Mouse (Mus musculus) heart, embryonic 11.5 days (tissue): ENCODE data around the gene Cox15. TPM values are rescaled to one million over a fixed set of nuclear protein-coding genes. Genes with fewer than 3 reads are reported as not detected.

Experiments
- ATAC-seq: fragments of 200-750 bp; cut with Nextera tagmentation; replicated peaks from 2 replicates; pipeline ENCODE4 v1.8.0; 2017; ENCODE audit warnings: moderate library complexity; ENCODE audit not compliant: insufficient number of reproducible peaks, low FRiP score, low TSS enrichment
- H3K27ac ChIP-seq: fragments of 300-500 bp; sonication (generic); 2 replicates; pipeline ENCODE4 v1.5.1; 2014; ENCODE audit warnings: mild to moderate bottlenecking, low read depth, low read length
- H3K27me3 ChIP-seq: fragments of 300-500 bp; sonication (generic); 2 replicates; pipeline ENCODE4 v1.6.1; 2014; ENCODE audit warnings: mild to moderate bottlenecking, low read length, mixed read lengths; ENCODE audit not compliant: control insufficient read depth, insufficient read depth
- H3K36me3 ChIP-seq: fragments of 300-500 bp; sonication (generic); 2 replicates; pipeline ENCODE4 v1.6.1; 2014; ENCODE audit warnings: mild to moderate bottlenecking, low read length, moderate library complexity, mixed read lengths; ENCODE audit not compliant: control insufficient read depth, insufficient read depth
- H3K4me1 ChIP-seq: fragments of 300-500 bp; sonication (generic); 2 replicates; pipeline ENCODE4 v1.6.1; 2014; ENCODE audit warnings: low read length; ENCODE audit not compliant: control insufficient read depth, insufficient read depth
- H3K4me2 ChIP-seq: fragments of 300-500 bp; sonication (generic); 2 replicates; pipeline ENCODE4 v1.6.1; 2014; ENCODE audit warnings: mild to moderate bottlenecking, moderate library complexity
- H3K4me3 ChIP-seq: fragments of 300-500 bp; sonication (generic); 2 replicates; pipeline ENCODE4 v1.5.1; 2014; ENCODE audit warnings: low read depth, low read length
- H3K9ac ChIP-seq: fragments of 300-500 bp; sonication (generic); 2 replicates; pipeline ENCODE4 v1.6.1; 2014; ENCODE audit warnings: mild to moderate bottlenecking, low read depth, low read length, moderate library complexity
- H3K9me3 ChIP-seq: fragments of 300-500 bp; sonication (generic); replicated peaks from 2 replicates; pipeline ENCODE4 v1.6.1; 2016; ENCODE audit warnings: low read length; ENCODE audit not compliant: control insufficient read depth
- WGBS: fragments of 180-500 bp; shearing (Covaris S2); extraction: QIAGEN DNeasy Blood & Tissue Kit; methylation state at CpG from one replicate; pipeline ENCODE4 v1.1.7; 2014; ENCODE audit not compliant: insufficient replicate concordance; 5-methylcytosine and 5-hydroxymethylcytosine counted together
- polyA plus RNA-seq: library from polyadenylated mRNA; unstranded; fragments of >200 nt; fragmentation: Nextera tagmentation; extraction: Ambion mirVana; gene quantifications from 2 replicates; pipeline ENCODE4 v1.2.1, GENCODE M21; 2014

Cox15 gene
- polyA plus RNA-seq, 1 experiment from 2014 or later: 8.8 TPM

GRCm38 (mm10) chr19:43769366-43769960 lies 16.7 kb upstream of the Cox15 start:
- no peak for ATAC-seq
- Histone ChIP-seq H3K36me3 (no peaks in the 10 kb centered on the region), H3K27ac (no peak overlapping the region), H3K4me1 (no peaks in the 10 kb centered on the region), H3K9me3 (no peaks in the 10 kb centered on the region), H3K4me2 (no peak overlapping the region), H3K9ac (no peak overlapping the region), H3K27me3 (no peaks in the 10 kb centered on the region), H3K4me3 (no peak overlapping the region)
- 80% methylated on average over 5 of the region's 5 CpGs for WGBS

- ATAC-seq: no peak
- Histone ChIP-seq H3K4me2 (no peak overlapping the region), H3K4me1 (no peaks in the 10 kb centered on the region), H3K27ac (no peak overlapping the region), H3K36me3 (no peaks in the 10 kb centered on the region), H3K27me3 (no peaks in the 10 kb centered on the region), H3K9me3 (no peaks in the 10 kb centered on the region), H3K4me3 (no peak overlapping the region), H3K9ac (no peak overlapping the region)
- 76% methylated on average over 9 of the region's 9 CpGs for WGBS
Measured at GRCm38 (mm10) chr19:43767549-43768322, 14.9 kb upstream of the Cox15 start.

- no peaks in the 10 kb centered on the region for H3K27me3 ChIP-seq
- no peaks in the 10 kb centered on the region for H3K4me1 ChIP-seq
- no peak overlapping the region for H3K9ac ChIP-seq
- 81% methylated on average over 5 of the region's 5 CpGs for WGBS
- H3K4me3 ChIP-seq: no peak overlapping the region
- ATAC-seq: no peak
- no peak overlapping the region for H3K27ac ChIP-seq
- H3K4me2 ChIP-seq: no peak overlapping the region
- H3K9me3 ChIP-seq: no peaks in the 10 kb centered on the region
- H3K36me3 ChIP-seq: no peaks in the 10 kb centered on the region
Measured at GRCm38 (mm10) chr19:43766451-43766850, 13.7 kb upstream of the Cox15 start.

DNA sequence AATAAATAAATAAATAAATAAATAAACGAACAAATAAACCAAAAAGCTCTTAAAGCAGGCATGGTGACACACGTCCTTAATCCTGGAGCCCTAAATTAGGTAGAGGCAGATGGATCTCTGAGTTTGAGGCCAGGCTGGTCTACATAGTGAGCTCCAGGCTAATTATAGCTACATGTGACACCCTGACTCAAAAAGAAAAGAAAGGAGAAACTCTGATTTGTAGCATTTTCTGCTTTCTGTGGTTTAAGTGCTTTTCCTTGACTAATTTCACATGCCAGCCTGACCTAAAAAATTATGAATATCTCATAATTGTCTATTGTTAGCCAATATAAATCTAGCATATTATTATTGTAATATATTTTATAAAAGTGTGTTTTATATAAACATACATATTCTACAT lies 9.6 kb upstream of the Cox15 start:
- ATAC-seq: no peak
- Histone ChIP-seq H3K36me3 (no peaks in the 10 kb centered on the region), H3K9me3 (no peaks in the 10 kb centered on the region), H3K27me3 (no peaks in the 10 kb centered on the region), H3K9ac (no peak overlapping the region), H3K4me2 (no peak overlapping the region), H3K4me3 (no peak overlapping the region), H3K27ac (no peak overlapping the region), H3K4me1 (no peaks in the 10 kb centered on the region)
- WGBS: 72% methylated on average over 2 of the region's 2 CpGs

GRCm38 (mm10) chr19:43761543-43762256 lies 8.9 kb upstream of the Cox15 start:
- H3K36me3 ChIP-seq: no peaks in the 10 kb centered on the region
- no peak overlapping the region for H3K27ac ChIP-seq
- H3K9ac ChIP-seq: no peak overlapping the region
- no peaks in the 10 kb centered on the region for H3K4me1 ChIP-seq
- no peak for ATAC-seq
- H3K4me2 ChIP-seq: no peak overlapping the region
- H3K9me3 ChIP-seq: no peaks in the 10 kb centered on the region
- H3K27me3 ChIP-seq: no peaks in the 10 kb centered on the region
- no peak overlapping the region for H3K4me3 ChIP-seq

DNA sequence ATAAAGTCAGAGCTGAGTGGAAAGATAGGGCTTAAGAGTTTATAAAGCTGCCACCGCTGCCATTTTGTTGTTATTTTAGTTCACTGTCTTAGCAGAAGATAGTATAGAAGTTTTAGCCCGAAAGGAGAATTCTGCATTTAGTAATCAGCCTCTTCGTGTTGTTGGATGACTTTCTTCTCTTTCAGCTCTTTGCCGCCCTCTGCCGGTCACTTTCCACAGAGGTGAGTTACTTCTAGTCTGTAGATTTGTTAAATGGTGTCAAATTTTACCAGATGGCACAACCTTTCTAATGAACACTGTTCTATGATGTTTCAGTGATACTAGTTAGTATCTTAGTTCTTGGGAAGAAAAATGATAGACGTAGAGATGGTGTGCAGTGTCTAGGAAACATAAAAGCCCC lies 7.7 kb upstream of the Cox15 start:
- H3K9ac ChIP-seq: no peak overlapping the region
- no peak overlapping the region for H3K4me3 ChIP-seq
- 22% methylated on average over 6 of the region's 6 CpGs for WGBS
- ATAC-seq: no peak
- no peaks in the 10 kb centered on the region for H3K27me3 ChIP-seq
- H3K4me2 ChIP-seq: no peak overlapping the region
- no peaks in the 10 kb centered on the region for H3K36me3 ChIP-seq
- H3K4me1 ChIP-seq: no peaks in the 10 kb centered on the region
- H3K27ac ChIP-seq: no peak overlapping the region
- H3K9me3 ChIP-seq: no peaks in the 10 kb centered on the region

GRCm38 (mm10) chr19:43754872-43755271 lies 2.1 kb upstream of the Cox15 start:
- no peak for ATAC-seq

DNA sequence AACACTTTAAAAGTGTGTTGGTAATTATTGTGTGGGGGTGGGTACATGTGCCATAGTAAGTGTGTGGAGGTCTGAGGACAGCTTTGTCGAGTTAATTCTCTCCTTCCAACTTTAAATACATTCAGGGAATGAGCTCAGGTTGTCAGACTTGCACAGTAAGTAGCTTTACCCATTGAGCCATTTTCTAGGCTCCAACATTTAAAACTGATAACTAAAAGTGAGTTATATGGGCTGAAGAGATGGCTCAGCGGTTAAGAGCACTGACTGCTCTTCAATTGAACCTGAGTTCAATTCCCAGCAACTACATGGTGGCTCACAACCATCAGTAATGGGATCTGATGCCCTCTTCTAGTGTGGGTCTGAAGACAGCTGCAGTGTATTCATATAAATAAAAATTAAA lies 1.4 kb upstream of the Cox15 start:
- no peak for ATAC-seq
- H3K4me2 ChIP-seq: no peak overlapping the region
- H3K9ac ChIP-seq: no peak overlapping the region
- no peaks in the 10 kb centered on the region for H3K36me3 ChIP-seq
- no peaks in the 10 kb centered on the region for H3K9me3 ChIP-seq
- H3K27ac ChIP-seq: no peak overlapping the region
- H3K4me3 ChIP-seq: no peak overlapping the region
- no peaks in the 10 kb centered on the region for H3K27me3 ChIP-seq
- WGBS: 76% methylated on average over 2 of the region's 2 CpGs
- H3K4me1 ChIP-seq: peaks cover 3% of the 10 kb centered on the region; the same call in 1 of the 2 replicates

More at GRCm38 (mm10) chr19:43754872-43755271, 2.1 kb upstream of the Cox15 start:
- Histone ChIP-seq H3K4me2 (no peak overlapping the region), H3K9me3 (no peaks in the 10 kb centered on the region), H3K4me3 (no peak overlapping the region), H3K27me3 (no peaks in the 10 kb centered on the region), H3K4me1 (peaks cover 3% of the 10 kb centered on the region; the same call in 1 of the 2 replicates), H3K9ac (no peak overlapping the region), H3K27ac (no peak overlapping the region), H3K36me3 (no peaks in the 10 kb centered on the region)
- WGBS: 54% methylated on average over 2 of the region's 2 CpGs
